Mouse (Mus musculus): ENCODE measurements around the gene Btbd3.
"Not testable (repeated sequence)": the region's sequence is repeated elsewhere in the genome, so short reads cannot be mapped to it uniquely, and the experiment has no call there.

The Btbd3 gene

DNA sequence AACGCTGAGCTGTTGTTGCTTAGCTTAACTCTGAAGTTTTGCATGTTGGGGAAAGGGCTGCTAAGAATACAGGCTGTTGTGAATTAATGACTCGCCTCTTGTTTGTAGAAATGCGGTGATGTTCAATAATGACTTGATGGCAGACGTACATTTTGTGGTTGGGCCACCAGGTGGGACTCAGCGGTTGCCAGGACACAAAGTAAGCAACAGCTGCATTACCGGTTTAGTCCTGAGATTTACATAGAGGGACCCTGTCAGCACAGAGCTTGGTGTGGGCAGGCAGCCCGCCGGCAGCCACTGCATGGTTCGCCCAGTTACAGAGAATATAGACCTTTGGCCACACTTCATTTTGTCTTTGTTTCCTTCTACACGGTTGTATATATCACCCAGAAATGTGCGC is 23.3 kb downstream of the Btbd3 start:
- DNase-seq (ENCODE audit: low spot score), result no peak

- no peak for DNase-seq (ENCODE audit: low spot score)
Observed at GRCm38 (mm10) chr2:138280225-138280711, 23.9 kb downstream of the Btbd3 start.

- DNase-seq (ENCODE audit: low spot score), result peak; percentile 33
Observed at GRCm38 (mm10) chr2:138281550-138282201, 25.3 kb downstream of the Btbd3 start.

- no peak for DNase-seq (ENCODE audit: low spot score)
Observed at GRCm38 (mm10) chr2:138283372-138283771, 27.0 kb downstream of the Btbd3 start.

DNA sequence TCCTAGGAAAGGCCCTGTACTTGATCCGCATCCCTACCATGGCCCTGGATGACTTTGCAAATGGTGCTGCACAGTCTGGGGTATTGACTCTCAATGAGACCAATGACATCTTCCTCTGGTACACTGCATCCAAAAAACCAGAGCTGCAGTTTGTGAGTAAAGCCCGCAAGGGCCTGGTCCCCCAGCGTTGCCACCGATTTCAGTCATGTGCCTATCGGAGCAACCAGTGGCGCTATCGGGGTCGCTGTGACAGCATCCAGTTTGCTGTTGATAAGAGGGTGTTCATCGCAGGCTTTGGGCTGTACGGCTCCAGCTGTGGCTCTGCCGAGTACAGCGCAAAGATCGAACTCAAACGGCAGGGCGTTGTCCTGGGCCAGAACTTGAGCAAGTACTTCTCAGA is 27.5 kb downstream of the Btbd3 start:
- DNase-seq (ENCODE audit: low spot score), result no peak

GRCm38 (mm10) chr2:138285811-138286210 is 29.4 kb downstream of the Btbd3 start:
- no peak for DNase-seq (ENCODE audit: low spot score)

- no peak for DNase-seq (ENCODE audit: low spot score)
Observed at GRCm38 (mm10) chr2:138290154-138290553, 33.8 kb downstream of the Btbd3 start.

GRCm38 (mm10) chr2:138294286-138294685 is 37.9 kb downstream of the Btbd3 start:
- DNase-seq (ENCODE audit: low spot score), result no peak

- DNase-seq (ENCODE audit: low spot score), result no peak
Observed at GRCm38 (mm10) chr2:138306236-138306635, 49.9 kb downstream of the Btbd3 start.

DNA sequence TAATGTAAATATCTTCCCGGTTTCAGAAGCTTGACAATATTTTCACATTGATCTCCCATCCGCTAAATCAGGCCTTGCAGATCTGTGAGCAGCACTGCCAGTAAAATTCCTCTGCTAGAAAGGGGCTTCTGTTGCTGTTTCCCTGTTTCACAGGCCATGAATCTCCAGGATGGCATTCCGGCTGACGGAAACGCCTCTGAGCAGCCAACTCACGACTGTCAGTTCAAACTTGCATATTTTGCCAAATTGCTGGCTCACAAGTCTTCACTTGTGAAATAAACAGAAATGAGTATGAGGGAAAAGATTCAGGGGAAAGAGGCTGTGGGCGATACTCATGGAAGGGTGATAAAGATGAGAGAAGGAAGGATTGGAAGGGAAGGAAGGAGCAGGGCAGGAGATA is 59.3 kb downstream of the Btbd3 start:
- DNase-seq (ENCODE audit: low spot score), result no peak

GRCm38 (mm10) chr2:138320408-138320807 is 64.0 kb downstream of the Btbd3 start:
- no peak for DNase-seq (ENCODE audit: low spot score)

DNA sequence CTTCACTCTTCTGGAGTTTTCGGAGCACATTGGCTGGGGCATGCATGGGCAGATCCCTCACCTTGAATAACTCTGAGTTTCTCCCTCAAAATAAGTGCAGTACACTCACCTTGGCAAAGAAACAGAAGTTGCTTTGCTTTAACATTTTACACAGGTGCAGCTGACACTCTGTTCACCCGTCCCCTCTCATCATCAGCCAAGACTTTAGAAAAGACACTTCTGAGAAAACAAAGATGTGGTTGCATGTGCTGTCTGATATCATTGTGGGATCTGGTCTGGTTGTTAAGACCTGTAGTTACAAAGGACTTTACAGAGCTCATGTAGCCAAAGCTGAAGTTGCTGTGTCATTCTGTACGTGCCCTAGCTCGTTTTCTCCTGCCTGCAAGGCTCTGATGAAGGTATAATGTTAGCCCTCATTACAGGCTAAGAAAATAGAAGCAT is 64.7 kb downstream of the Btbd3 start:
- DNase-seq (ENCODE audit: low spot score), result no peak

DNA sequence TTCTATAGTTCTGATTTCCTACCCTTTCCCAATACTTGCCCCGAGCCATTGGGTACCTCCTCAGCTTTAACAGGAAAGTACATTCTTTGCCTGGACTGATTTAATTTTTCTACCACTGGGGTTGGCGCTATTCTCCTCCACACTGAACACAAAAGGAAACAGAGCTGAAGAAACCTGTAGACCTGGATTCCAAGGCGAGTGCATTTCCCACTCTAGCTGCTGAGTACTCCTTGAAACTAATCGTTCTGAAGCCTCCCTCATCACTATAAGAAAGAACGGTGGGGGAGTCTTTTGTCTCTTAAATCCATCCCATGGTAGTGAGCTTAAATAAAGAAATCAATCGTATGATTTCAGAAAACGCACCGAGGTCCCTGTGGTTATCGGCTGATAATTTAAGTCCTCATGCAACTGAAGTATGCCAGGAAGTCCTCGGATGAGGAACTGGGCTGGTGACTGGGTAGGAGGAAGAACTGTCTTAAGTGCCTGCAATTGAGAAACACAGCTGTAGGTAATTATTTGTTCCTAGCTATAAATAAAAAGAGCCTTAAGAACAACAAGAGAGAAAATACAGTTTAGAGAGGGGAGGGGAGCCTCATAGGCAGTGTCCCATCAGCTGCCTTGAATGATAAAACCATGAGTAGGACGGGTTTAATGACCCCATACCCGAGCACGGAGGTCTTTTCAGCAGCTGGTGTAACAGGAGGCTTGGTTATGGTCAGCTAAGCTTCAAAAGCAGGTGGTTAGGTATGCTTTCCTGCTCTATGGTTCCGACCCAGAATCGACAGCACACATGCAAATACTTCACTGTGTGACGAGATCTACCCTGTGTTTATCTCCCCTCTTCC is 66.1 kb downstream of the Btbd3 start:
- DNase-seq (ENCODE audit: low spot score), result no peak

DNA sequence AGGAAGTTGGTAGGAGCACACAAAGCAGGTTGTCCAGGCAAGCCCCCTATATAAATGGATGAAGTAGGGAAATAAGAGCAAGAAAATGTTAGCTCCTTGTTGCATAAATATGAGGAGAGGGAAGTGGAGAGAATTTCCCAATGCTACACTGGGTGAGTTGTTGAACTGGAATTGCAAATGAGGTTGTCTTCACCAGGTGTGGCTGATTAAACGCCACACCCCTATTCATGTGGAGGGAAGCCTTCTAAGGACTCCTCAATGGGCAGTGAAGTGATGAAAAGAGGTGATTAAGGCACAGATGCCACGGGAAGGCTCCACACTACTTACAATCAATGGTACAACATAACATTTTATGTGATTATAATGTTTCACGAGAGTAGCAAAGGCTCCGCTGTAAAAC is 70.0 kb downstream of the Btbd3 start:
- no peak for DNase-seq (ENCODE audit: low spot score)

- not testable (repeated sequence) for DNase-seq (ENCODE audit: low spot score)
Observed at GRCm38 (mm10) chr2:138334198-138334597, 77.8 kb downstream of the Btbd3 start.

DNA sequence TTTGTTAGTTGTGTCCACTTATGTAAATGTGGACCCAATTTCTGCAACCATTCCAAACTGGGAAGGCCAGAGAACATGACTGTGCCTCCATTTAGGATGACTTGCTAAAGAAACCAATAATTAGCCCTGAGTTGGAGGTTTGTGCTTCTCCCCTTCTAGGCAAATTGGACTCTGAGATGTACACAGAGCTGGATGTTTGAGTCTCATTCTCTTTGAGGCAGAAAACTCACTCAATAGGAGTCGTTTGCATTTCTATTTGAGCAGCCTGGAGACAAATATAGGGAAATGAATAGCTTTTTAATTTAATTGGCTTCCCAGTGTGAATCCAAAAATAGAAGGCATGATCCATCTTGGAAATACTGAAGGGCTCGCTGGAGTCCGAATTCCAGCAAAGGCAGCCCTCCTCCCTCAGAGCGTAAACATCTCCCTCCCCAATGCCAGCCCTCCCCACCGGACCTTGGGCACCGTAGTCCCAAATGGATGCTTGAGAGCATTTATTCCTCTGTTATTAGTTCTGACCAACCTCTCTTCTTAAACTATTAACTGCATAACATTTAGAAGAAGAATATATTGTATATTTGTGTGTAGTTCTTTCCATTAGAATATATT is 81.6 kb downstream of the Btbd3 start:
- DNase-seq (ENCODE audit: low spot score), result no peak

- no peak for DNase-seq (ENCODE audit: low spot score)
Observed at GRCm38 (mm10) chr2:138338524-138338923, 82.2 kb downstream of the Btbd3 start.

GRCm38 (mm10) chr2:138355366-138355765 is 99.0 kb downstream of the Btbd3 start:
- DNase-seq (ENCODE audit: low spot score), result no peak

GRCm38 (mm10) chr2:138362474-138362873 is 106.1 kb downstream of the Btbd3 start:
- no peak for DNase-seq (ENCODE audit: low spot score)

- no peak for DNase-seq (ENCODE audit: low spot score)
Observed at GRCm38 (mm10) chr2:138365391-138365790, 109.0 kb downstream of the Btbd3 start.

DNA sequence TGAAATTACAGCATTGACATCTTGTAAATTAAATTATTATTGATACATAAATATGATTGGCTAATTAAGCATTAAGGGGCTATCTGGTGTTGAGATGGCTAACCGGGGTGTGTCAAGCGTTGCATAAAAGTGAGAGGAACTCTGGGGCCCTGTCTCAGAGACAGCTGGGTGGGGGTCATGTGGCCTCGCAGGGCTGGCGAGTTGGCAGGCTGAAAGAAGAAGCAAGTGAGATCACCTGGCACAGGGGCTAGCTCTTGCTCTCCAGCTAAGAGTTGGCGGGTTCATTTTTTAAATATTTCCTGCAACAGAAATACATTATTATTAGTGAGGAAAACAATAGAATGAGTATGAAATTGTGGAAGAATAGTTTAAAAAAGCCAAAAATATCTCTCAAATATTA is 118.2 kb downstream of the Btbd3 start:
- no peak for DNase-seq (ENCODE audit: low spot score)

- no peak for DNase-seq (ENCODE audit: low spot score)
Observed at GRCm38 (mm10) chr2:138378855-138379254, 122.5 kb downstream of the Btbd3 start.

- DNase-seq (ENCODE audit: low spot score), result no peak
Observed at GRCm38 (mm10) chr2:138384762-138385161, 128.4 kb downstream of the Btbd3 start.

All from retina, embryonic 14.5 days (tissue).